Mouse (Mus musculus) E14TG2a.4 (cell line): ENCODE measurements at regions not wholly inside any gene's neighbourhood (a gene's known extent, or its start where the extent isn't known, plus 50 kb on each side); places are given as distances from the start of the nearest gene placed in this dataset.

Experiments used
- H3K27me3 ChIP-seq: 2 replicates; pipeline ENCODE4 v1.6.1; 2014; ENCODE audit warnings: low read length, control low read depth; ENCODE audit not compliant: insufficient read depth
- H3K36me3 ChIP-seq: 2 replicates; pipeline ENCODE4 v1.6.1; 2014; ENCODE audit warnings: low read length, control low read depth; ENCODE audit not compliant: insufficient read depth
- H3K4me1 ChIP-seq: replicated peaks from 2 replicates; pipeline ENCODE4 v1.6.1; 2014; ENCODE audit warnings: low read depth, low read length, control low read depth
- H3K4me3 ChIP-seq: replicated peaks from 2 replicates; pipeline ENCODE4 v1.5.1; 2014; ENCODE audit warnings: mild to moderate bottlenecking, low read length
- H3K9me3 ChIP-seq: 2 replicates; pipeline ENCODE4 v1.6.1; 2014; ENCODE audit warnings: low read length, control low read depth
- CTCF ChIP-seq: conservative IDR thresholded peaks from 2 replicates; pipeline ENCODE4 v1.5.1; 2014; ENCODE audit warnings: low read length
- NANOG ChIP-seq: IDR thresholded peaks from 2 replicates; pipeline ENCODE4 v1.6.1; 2014; ENCODE audit warnings: borderline replicate concordance, low read length, mixed read lengths
- POU5F1 ChIP-seq: IDR thresholded peaks from 2 replicates; pipeline ENCODE4 v1.6.1; 2014; ENCODE audit warnings: low read length, borderline replicate concordance

GRCm38 (mm10) chr3:115804616-115805015 lies 83.0 kb upstream of the Dph5 start:
- no peaks in the 10 kb centered on the region for H3K36me3 ChIP-seq
- H3K4me3 ChIP-seq = no peak overlapping the region
- no peaks in the 10 kb centered on the region for H3K9me3 ChIP-seq
- H3K27me3 ChIP-seq = no peaks in the 10 kb centered on the region
- TF ChIP-seq CTCF (no peak), NANOG (no peak)
- H3K4me1 ChIP-seq = no peaks in the 10 kb centered on the region

GRCm38 (mm10) chr3:115807032-115807431 lies 80.6 kb upstream of the Dph5 start:
- H3K4me1 ChIP-seq = no peaks in the 10 kb centered on the region
- H3K9me3 ChIP-seq = no peaks in the 10 kb centered on the region
- TF ChIP-seq CTCF = no peak
- no peak for TF ChIP-seq NANOG
- no peak for TF ChIP-seq POU5F1
- no peak overlapping the region for H3K4me3 ChIP-seq
- no peaks in the 10 kb centered on the region for H3K27me3 ChIP-seq
- no peaks in the 10 kb centered on the region for H3K36me3 ChIP-seq

GRCm38 (mm10) chr3:115815168-115815567 lies 72.5 kb upstream of the Dph5 start:
- H3K4me3 ChIP-seq = no peak overlapping the region
- no peaks in the 10 kb centered on the region for H3K4me1 ChIP-seq
- no peaks in the 10 kb centered on the region for H3K27me3 ChIP-seq
- H3K36me3 ChIP-seq = no peaks in the 10 kb centered on the region
- no peaks in the 10 kb centered on the region for H3K9me3 ChIP-seq
- TF ChIP-seq POU5F1 (no peak), NANOG (no peak), CTCF (no peak)

- no peak for TF ChIP-seq NANOG
- Histone ChIP-seq H3K27me3 (no peaks in the 10 kb centered on the region), H3K9me3 (no peaks in the 10 kb centered on the region), H3K4me3 (no peak overlapping the region), H3K4me1 (no peaks in the 10 kb centered on the region), H3K36me3 (no peaks in the 10 kb centered on the region)
Observed at GRCm38 (mm10) chr3:115815571-115816156, 72.0 kb upstream of the Dph5 start.

- H3K9me3 ChIP-seq = no peaks in the 10 kb centered on the region
- H3K27me3 ChIP-seq = no peaks in the 10 kb centered on the region
- H3K4me3 ChIP-seq = no peak overlapping the region
- TF ChIP-seq CTCF (no peak), POU5F1 (no peak), NANOG (no peak)
- no peaks in the 10 kb centered on the region for H3K4me1 ChIP-seq
- H3K36me3 ChIP-seq = no peaks in the 10 kb centered on the region
Observed at GRCm38 (mm10) chr3:115816328-115817160, 71.1 kb upstream of the Dph5 start.

GRCm38 (mm10) chr3:115817771-115818170 lies 69.9 kb upstream of the Dph5 start:
- Histone ChIP-seq H3K27me3 (no peaks in the 10 kb centered on the region), H3K36me3 (no peaks in the 10 kb centered on the region), H3K4me3 (no peak overlapping the region), H3K9me3 (no peaks in the 10 kb centered on the region), H3K4me1 (no peaks in the 10 kb centered on the region)
- TF ChIP-seq POU5F1 (no peak), CTCF (no peak), NANOG (no peak)

GRCm38 (mm10) chr3:115818734-115819133 lies 68.9 kb upstream of the Dph5 start:
- H3K4me3 ChIP-seq = no peak overlapping the region
- H3K27me3 ChIP-seq = no peaks in the 10 kb centered on the region
- no peaks in the 10 kb centered on the region for H3K4me1 ChIP-seq
- TF ChIP-seq NANOG (no peak), POU5F1 (no peak), CTCF (no peak)
- H3K36me3 ChIP-seq = no peaks in the 10 kb centered on the region
- H3K9me3 ChIP-seq = no peaks in the 10 kb centered on the region

GRCm38 (mm10) chr3:115819401-115820138 lies 68.1 kb upstream of the Dph5 start:
- Histone ChIP-seq H3K9me3 (no peaks in the 10 kb centered on the region), H3K4me1 (no peaks in the 10 kb centered on the region), H3K36me3 (no peaks in the 10 kb centered on the region), H3K4me3 (no peak overlapping the region), H3K27me3 (no peaks in the 10 kb centered on the region)
- no peak for TF ChIP-seq POU5F1
- TF ChIP-seq CTCF = no peak
- no peak for TF ChIP-seq NANOG

- Histone ChIP-seq H3K27me3 (no peaks in the 10 kb centered on the region), H3K4me1 (no peaks in the 10 kb centered on the region), H3K4me3 (no peak overlapping the region), H3K36me3 (no peaks in the 10 kb centered on the region), H3K9me3 (no peaks in the 10 kb centered on the region)
- TF ChIP-seq CTCF = no peak
- TF ChIP-seq POU5F1 = no peak
- no peak for TF ChIP-seq NANOG
Observed at GRCm38 (mm10) chr3:115820139-115820481, 67.5 kb upstream of the Dph5 start.
